Mouse (Mus musculus): ENCODE measurements around the gene Traf3.

DNA sequence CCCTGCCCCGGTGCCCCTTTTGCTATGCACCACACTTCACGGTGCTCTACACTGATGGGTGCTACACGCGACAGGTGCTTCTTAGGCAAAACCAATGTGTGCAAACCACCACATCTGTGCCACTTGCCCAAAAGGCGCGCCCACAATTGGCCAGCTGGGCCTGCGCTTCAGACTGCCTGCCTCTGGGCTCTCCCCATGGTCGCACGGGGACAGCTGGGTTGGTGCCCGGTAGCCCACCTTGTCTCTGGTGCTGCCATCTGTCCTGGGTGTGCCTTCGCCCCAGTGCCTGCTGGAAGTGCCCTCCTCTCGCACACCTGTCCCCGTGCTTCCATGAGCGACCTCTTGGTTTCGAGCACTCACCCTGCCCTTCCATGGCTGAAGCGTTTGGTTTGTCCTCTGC, 97.5 kb downstream of the Traf3 start:
- TF ChIP-seq CTCF (IDR thresholded peaks at IDR 0.05; ENCODE audit: extremely low read depth, insufficient read depth, insufficient read length, insufficient replicate concordance): no peak
- TF ChIP-seq POLR2A (IDR thresholded peaks at IDR 0.05; ENCODE audit: low read depth, low read length): no peak

Measured in spleen, adult 2 months (tissue).